Mouse (Mus musculus): ENCODE data around the gene Snai3.
A peak's percentile ranks its signal among the peaks of the same experiment; 100 is the strongest.

Snai3 gene

GRCm38 (mm10) chr8:122460524-122461472 is at the start of gene Snai3:
Snai3 (minus strand) TSS chr8:122460733.
- DNase-seq (ENCODE audit: low spot score in 2 of 2) = no peak

- peak; percentile 63 to 80 for DNase-seq (ENCODE audit: low spot score in 2 of 2)
Observed at GRCm38 (mm10) chr8:122500856-122501255, 40.3 kb upstream of the Snai3 start.

GRCm38 (mm10) chr8:122497912-122498311 is 37.4 kb upstream of the Snai3 start:
- DNase-seq (ENCODE audit: low spot score in 2 of 2) = no peak

- no peak for DNase-seq (ENCODE audit: low spot score in 2 of 2)
Observed at GRCm38 (mm10) chr8:122497016-122497734, 36.6 kb upstream of the Snai3 start.

GRCm38 (mm10) chr8:122488387-122488786 is 27.9 kb upstream of the Snai3 start:
- no peak for DNase-seq (ENCODE audit: low spot score in 2 of 2)

GRCm38 (mm10) chr8:122484831-122485230 is 24.3 kb upstream of the Snai3 start:
- DNase-seq (ENCODE audit: low spot score in 2 of 2) = no peak

GRCm38 (mm10) chr8:122483877-122484276 is 23.3 kb upstream of the Snai3 start:
- DNase-seq (ENCODE audit: low spot score in 2 of 2) = no peak

GRCm38 (mm10) chr8:122482448-122482847 is 21.9 kb upstream of the Snai3 start:
- DNase-seq (ENCODE audit: low spot score in 2 of 2) = no peak

GRCm38 (mm10) chr8:122475580-122476320 is 15.2 kb upstream of the Snai3 start, which contains the start of the genes Rnf166 and Ctu2:
Rnf166 (minus strand) TSS chr8:122476064.
Ctu2 (plus strand) TSS chr8:122476143.
- peak; percentile 94 to 96 for DNase-seq (ENCODE audit: low spot score in 2 of 2)

GRCm38 (mm10) chr8:122474951-122475560 is 14.5 kb upstream of the Snai3 start:
- peak in 1 of 2 experiments; percentile 66 for DNase-seq (ENCODE audit: low spot score in 2 of 2)

- DNase-seq (ENCODE audit: low spot score in 2 of 2) = no peak
Observed at GRCm38 (mm10) chr8:122473911-122474421, 13.4 kb upstream of the Snai3 start.

GRCm38 (mm10) chr8:122470691-122471090 is 10.2 kb upstream of the Snai3 start:
- no peak for DNase-seq (ENCODE audit: low spot score in 2 of 2)

GRCm38 (mm10) chr8:122469965-122470364 is 9.4 kb upstream of the Snai3 start:
- DNase-seq (ENCODE audit: low spot score in 2 of 2) = no peak

GRCm38 (mm10) chr8:122469407-122469806 is 8.9 kb upstream of the Snai3 start:
- no peak for DNase-seq (ENCODE audit: low spot score in 2 of 2)

GRCm38 (mm10) chr8:122467816-122468215 is 7.3 kb upstream of the Snai3 start:
- DNase-seq (ENCODE audit: low spot score in 2 of 2) = no peak

GRCm38 (mm10) chr8:122464985-122465384 is 4.5 kb upstream of the Snai3 start:
- DNase-seq (ENCODE audit: low spot score in 2 of 2) = no peak

- DNase-seq (ENCODE audit: low spot score in 2 of 2) = no peak
Observed at GRCm38 (mm10) chr8:122463651-122464640, 3.4 kb upstream of the Snai3 start.

- DNase-seq (ENCODE audit: low spot score in 2 of 2) = no peak
Observed at GRCm38 (mm10) chr8:122462510-122462909, 2.0 kb upstream of the Snai3 start.

GRCm38 (mm10) chr8:122461473-122462148 is 1.1 kb upstream of the Snai3 start:
- DNase-seq (ENCODE audit: low spot score in 2 of 2) = no peak
